Mouse (Mus musculus) hindbrain, embryonic 16.5 days (tissue): Measurements from ENCODE around the gene Gmfg. TPM values are rescaled to one million over a fixed set of nuclear protein-coding genes. Genes with fewer than 3 reads are reported as not detected.

Experiments
- ATAC-seq: fragments of 200-750 bp; cut with Nextera tagmentation; 2 replicates; pipeline ENCODE4 v1.8.0; 2017; ENCODE audit warnings: moderate TSS enrichment, moderate library complexity
- H3K27ac ChIP-seq: fragments of 300-500 bp; sonication (generic); 2 replicates; pipeline ENCODE4 v1.5.1; 2014; ENCODE audit warnings: low read depth, mild to moderate bottlenecking, control low read depth, low read length, moderate library complexity
- H3K27me3 ChIP-seq: fragments of 300-500 bp; sonication (generic); replicated peaks from 2 replicates; pipeline ENCODE4 v1.6.1; 2014; ENCODE audit warnings: low read length; ENCODE audit not compliant: control insufficient read depth, insufficient read depth
- H3K36me3 ChIP-seq: fragments of 300-500 bp; sonication (generic); 2 replicates; pipeline ENCODE4 v1.6.1; 2014; ENCODE audit warnings: mild to moderate bottlenecking, low read length, moderate library complexity, mixed read lengths; ENCODE audit not compliant: control insufficient read depth, insufficient read depth
- H3K4me1 ChIP-seq: fragments of 300-500 bp; sonication (generic); 2 replicates; pipeline ENCODE4 v1.6.1; 2014; ENCODE audit warnings: low read depth, low read length; ENCODE audit not compliant: control insufficient read depth, insufficient read depth
- H3K4me2 ChIP-seq: fragments of 300-500 bp; sonication (generic); 2 replicates; pipeline ENCODE4 v1.6.1; 2014; ENCODE audit warnings: mild to moderate bottlenecking, low read length, control low read depth, moderate library complexity
- H3K4me3 ChIP-seq: fragments of 300-500 bp; sonication (generic); 2 replicates; pipeline ENCODE4 v1.5.1; 2014; ENCODE audit warnings: mild to moderate bottlenecking, low read length, control low read depth, moderate library complexity
- H3K9ac ChIP-seq: fragments of 300-500 bp; sonication (generic); 2 replicates; pipeline ENCODE4 v1.6.1; 2014; ENCODE audit warnings: low read depth, mild to moderate bottlenecking, control low read depth, low read length, moderate library complexity
- H3K9me3 ChIP-seq: fragments of 300-500 bp; sonication (generic); 2 replicates; pipeline ENCODE4 v1.6.1; 2014; ENCODE audit warnings: mild to moderate bottlenecking, low read length, moderate library complexity; ENCODE audit not compliant: control insufficient read depth
- WGBS: fragments of 180-500 bp; shearing (Covaris S2); extraction: QIAGEN DNeasy Blood & Tissue Kit; methylation state at CpG from one replicate; pipeline ENCODE4 v1.1.7; 2014; 5-methylcytosine and 5-hydroxymethylcytosine counted together
- polyA plus RNA-seq: library from polyadenylated mRNA; unstranded; fragments of >200 nt; fragmentation: Nextera tagmentation; extraction: Ambion mirVana; gene quantifications from 2 replicates; pipeline ENCODE4 v1.2.1, GENCODE M21; 2015

Gene Gmfg
- polyA plus RNA-seq: 2.5 and 3.8 TPM in 2 replicates

- Histone ChIP-seq H3K9ac (peak within 1 kb of the TSS; percentile 75), H3K27ac (peak within 1 kb of the TSS; percentile 82), H3K27me3 (no peaks in the 10 kb centered on the region), H3K4me1 (peaks cover 33% of the 10 kb centered on the region), H3K4me2 (peak within 1 kb of the TSS; percentile 62), H3K9me3 (no peaks in the 10 kb centered on the region), H3K4me3 (peak within 1 kb of the TSS; percentile 59), H3K36me3 (no peaks in the 10 kb centered on the region)
- WGBS: 3% methylated on average over 16 of the region's 16 CpGs
- peak; percentile 31 for ATAC-seq
Observed at GRCm38 (mm10) chr7:28436932-28437570, at the start of gene Gmfg. Gmfg (plus strand) TSS chr7:28437447.

- Histone ChIP-seq H3K36me3 (peaks cover 28% of the 10 kb centered on the region), H3K4me1 (peaks cover 13% of the 10 kb centered on the region), H3K4me3 (no peak overlapping the region), H3K27ac (no peak overlapping the region), H3K27me3 (no peaks in the 10 kb centered on the region), H3K9ac (no peak overlapping the region), H3K9me3 (no peaks in the 10 kb centered on the region), H3K4me2 (no peak overlapping the region)
- ATAC-seq: no peak
- 96% methylated on average over 3 of the region's 3 CpGs for WGBS
Observed at GRCm38 (mm10) chr7:28390331-28390730, 46.9 kb upstream of the Gmfg start.

- Histone ChIP-seq H3K27me3 (no peaks in the 10 kb centered on the region), H3K4me2 (peak within 1 kb of the TSS; percentile 91), H3K36me3 (peaks cover 41% of the 10 kb centered on the region), H3K9ac (peak within 1 kb of the TSS; percentile 89), H3K9me3 (no peaks in the 10 kb centered on the region), H3K4me1 (peaks cover 13% of the 10 kb centered on the region), H3K27ac (peak within 1 kb of the TSS; percentile 80), H3K4me3 (peak within 1 kb of the TSS; percentile 97)
- WGBS: under 1% methylated on average over 58 of the region's 58 CpGs
- peak; percentile 98 for ATAC-seq
Observed at GRCm38 (mm10) chr7:28392429-28393271, 44.6 kb upstream of the Gmfg start, which contains the start of the genes Med29 and Paf1. Med29 (minus strand) TSS chr7:28392708. Paf1 (plus strand) TSS chr7:28392951.

- ATAC-seq: no peak
- peaks cover 41% of the 10 kb centered on the region for H3K36me3 ChIP-seq
Observed at GRCm38 (mm10) chr7:28393272-28393951, 43.8 kb upstream of the Gmfg start.

GRCm38 (mm10) chr7:28395425-28395824 is 41.8 kb upstream of the Gmfg start:
- Histone ChIP-seq H3K4me2 (no peak overlapping the region), H3K27ac (no peak overlapping the region), H3K36me3 (peaks cover 44% of the 10 kb centered on the region), H3K4me3 (no peak overlapping the region), H3K9ac (no peak overlapping the region), H3K27me3 (no peaks in the 10 kb centered on the region), H3K4me1 (peaks cover 13% of the 10 kb centered on the region), H3K9me3 (no peaks in the 10 kb centered on the region)
- no peak for ATAC-seq
- 95% methylated on average over 4 of the region's 4 CpGs for WGBS

More at GRCm38 (mm10) chr7:28393272-28393951, 43.8 kb upstream of the Gmfg start:
- peaks cover 13% of the 10 kb centered on the region for H3K4me1 ChIP-seq
- peak overlapping the region; percentile 97 for H3K4me3 ChIP-seq
- peak overlapping the region; percentile 91 for H3K4me2 ChIP-seq
- WGBS: 7% methylated on average over 22 of the region's 22 CpGs
- H3K27me3 ChIP-seq: no peaks in the 10 kb centered on the region
- peak overlapping the region; percentile 89 for H3K9ac ChIP-seq
- peak overlapping the region; percentile 80 for H3K27ac ChIP-seq
- H3K9me3 ChIP-seq: no peaks in the 10 kb centered on the region

- Histone ChIP-seq H3K9me3 (no peaks in the 10 kb centered on the region), H3K36me3 (peaks cover 58% of the 10 kb centered on the region)
Observed at GRCm38 (mm10) chr7:28398000-28398399, 39.2 kb upstream of the Gmfg start.

GRCm38 (mm10) chr7:28398696-28399340 is 38.4 kb upstream of the Gmfg start:
- no peak overlapping the region for H3K27ac ChIP-seq
- no peak for ATAC-seq
- no peak overlapping the region for H3K9ac ChIP-seq
- no peak overlapping the region for H3K4me3 ChIP-seq
- no peak overlapping the region for H3K4me2 ChIP-seq
- no peaks in the 10 kb centered on the region for H3K9me3 ChIP-seq
- peaks cover 2% of the 10 kb centered on the region for H3K4me1 ChIP-seq
- no peaks in the 10 kb centered on the region for H3K27me3 ChIP-seq
- WGBS: 89% methylated on average over 10 of the region's 10 CpGs
- H3K36me3 ChIP-seq: peaks cover 66% of the 10 kb centered on the region

More at GRCm38 (mm10) chr7:28398000-28398399, 39.2 kb upstream of the Gmfg start:
- no peaks in the 10 kb centered on the region for H3K27me3 ChIP-seq
- whole genome bisulfite sequencing: 62% methylated on average over 3 of the region's 3 CpGs
- no peak overlapping the region for H3K4me3 ChIP-seq
- ATAC-seq: no peak
- H3K27ac ChIP-seq: no peak overlapping the region
- H3K4me1 ChIP-seq: peaks cover 7% of the 10 kb centered on the region
- no peak overlapping the region for H3K4me2 ChIP-seq
- H3K9ac ChIP-seq: no peak overlapping the region

- H3K4me2 ChIP-seq: no peak overlapping the region
- H3K36me3 ChIP-seq: peaks cover 75% of the 10 kb centered on the region
- H3K4me3 ChIP-seq: no peak overlapping the region
- H3K27me3 ChIP-seq: no peaks in the 10 kb centered on the region
- 100% methylated on average over 1 of the region's 1 CpGs for WGBS
- H3K27ac ChIP-seq: no peak overlapping the region
- ATAC-seq: no peak
- no peak overlapping the region for H3K9ac ChIP-seq
- no peaks in the 10 kb centered on the region for H3K9me3 ChIP-seq
- H3K4me1 ChIP-seq: no peaks in the 10 kb centered on the region
Observed at GRCm38 (mm10) chr7:28401030-28401429, 36.2 kb upstream of the Gmfg start.
